Mouse (Mus musculus) neural tube, embryonic 11.5 days (tissue): ENCODE measurements around the gene Ccdc162. TPM values are rescaled to one million over a fixed set of nuclear protein-coding genes. Genes with fewer than 3 reads are reported as not detected.

Source experiments
- ATAC-seq: fragments of 200-750 bp; cut with Nextera tagmentation; 2 replicates; pipeline ENCODE4 v1.8.0; 2017; ENCODE audit warnings: moderate number of reproducible peaks, mild to moderate bottlenecking, moderate TSS enrichment, moderate library complexity; ENCODE audit not compliant: insufficient read depth, low FRiP score, low TSS enrichment
- DNase-seq: peaks from one replicate; pipeline ENCODE4 v3.0.0-alpha.2; 2015; ENCODE audit warnings: low spot score
- H3K27ac ChIP-seq: fragments of 300-500 bp; sonication (generic); 2 replicates; pipeline ENCODE4 v1.5.1; 2014; ENCODE audit warnings: low read depth, mild to moderate bottlenecking, low read length
- H3K27me3 ChIP-seq: fragments of 300-500 bp; sonication (generic); 2 replicates; pipeline ENCODE4 v1.6.1; 2014; ENCODE audit warnings: mild to moderate bottlenecking, low read length, mixed read lengths; ENCODE audit not compliant: control insufficient read depth, insufficient read depth
- H3K36me3 ChIP-seq: fragments of 300-500 bp; sonication (generic); 2 replicates; pipeline ENCODE4 v1.6.1; 2014; ENCODE audit warnings: mild to moderate bottlenecking, low read length, moderate library complexity, mixed read lengths; ENCODE audit not compliant: control insufficient read depth, insufficient read depth
- H3K4me1 ChIP-seq: fragments of 300-500 bp; sonication (generic); 2 replicates; pipeline ENCODE4 v1.6.1; 2014; ENCODE audit warnings: low read length, mixed read lengths; ENCODE audit not compliant: control insufficient read depth, insufficient read depth
- H3K4me2 ChIP-seq: fragments of 300-500 bp; sonication (generic); 2 replicates; pipeline ENCODE4 v1.6.1; 2014; ENCODE audit warnings: low read depth, mild to moderate bottlenecking, moderate library complexity
- H3K4me3 ChIP-seq: fragments of 300-500 bp; sonication (generic); 2 replicates; pipeline ENCODE4 v1.5.1; 2014; ENCODE audit warnings: low read depth, low read length
- H3K9ac ChIP-seq: fragments of 300-500 bp; sonication (generic); 2 replicates; pipeline ENCODE4 v1.6.1; 2014; ENCODE audit warnings: mild to moderate bottlenecking, low read length
- H3K9me3 ChIP-seq: fragments of 300-500 bp; sonication (generic); 2 replicates; pipeline ENCODE4 v1.6.1; 2016; ENCODE audit warnings: low read length; ENCODE audit not compliant: control insufficient read depth
- WGBS: fragments of 180-500 bp; shearing (Covaris S2); extraction: QIAGEN DNeasy Blood & Tissue Kit; methylation state at CpG from one replicate; pipeline ENCODE4 v1.1.7; 2014; 5-methylcytosine and 5-hydroxymethylcytosine counted together
- polyA plus RNA-seq: library from polyadenylated mRNA; unstranded; fragments of >200 nt; fragmentation: Nextera tagmentation; extraction: Ambion mirVana; gene quantifications from 2 replicates; pipeline ENCODE4 v1.2.1, GENCODE M21; 2014

The Ccdc162 gene
- polyA plus RNA-seq, 1 experiment from 2014 or later, result 0.28 TPM

DNA sequence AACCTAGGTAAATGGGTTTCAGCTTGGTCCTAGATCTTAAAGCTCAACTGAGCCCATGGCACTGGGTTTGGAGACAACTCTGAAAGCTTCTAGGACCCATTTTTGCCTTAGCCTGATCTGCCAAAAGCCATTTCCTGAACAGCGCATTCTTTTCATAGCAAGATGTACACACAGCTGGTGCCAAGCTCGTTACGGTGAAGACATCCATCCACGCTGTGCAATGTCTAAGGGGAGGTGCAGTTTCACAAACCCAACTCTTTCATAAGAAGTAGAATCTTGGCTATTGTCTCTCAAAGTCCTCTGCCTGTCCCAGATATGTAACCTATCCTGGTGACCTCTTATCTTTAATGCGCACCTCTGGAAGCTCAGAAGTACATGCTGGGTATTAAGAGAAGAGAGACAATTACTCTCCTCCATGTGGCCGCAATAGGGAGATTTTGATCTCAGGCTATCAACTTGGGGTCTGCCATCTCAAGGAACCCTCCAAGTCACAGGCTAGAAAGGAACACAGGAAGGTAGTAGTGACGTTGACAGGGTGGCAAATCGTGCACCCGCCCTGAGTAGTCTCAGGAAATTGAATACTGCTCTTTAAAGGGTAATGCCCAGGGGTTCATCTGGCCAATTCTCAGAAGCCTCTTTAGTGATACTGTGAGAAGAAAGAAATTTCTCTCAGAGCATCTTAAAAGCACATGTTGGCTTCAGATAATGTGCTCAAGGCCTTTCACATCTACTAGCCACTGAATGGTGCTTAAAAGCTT is 81.0 kb downstream of the Ccdc162 start:
- DNase-seq (no peak), ATAC-seq (no peak)
- H3K36me3 ChIP-seq, result no peaks in the 10 kb centered on the region
- 82% methylated on average over 9 of the region's 9 CpGs for WGBS
- H3K27me3 ChIP-seq, result no peaks in the 10 kb centered on the region
- H3K4me1 ChIP-seq, result no peaks in the 10 kb centered on the region
- no peak overlapping the region for H3K4me2 ChIP-seq
- no peak overlapping the region for H3K27ac ChIP-seq
- no peak overlapping the region for H3K9ac ChIP-seq
- no peak overlapping the region for H3K4me3 ChIP-seq
- no peaks in the 10 kb centered on the region for H3K9me3 ChIP-seq

DNA sequence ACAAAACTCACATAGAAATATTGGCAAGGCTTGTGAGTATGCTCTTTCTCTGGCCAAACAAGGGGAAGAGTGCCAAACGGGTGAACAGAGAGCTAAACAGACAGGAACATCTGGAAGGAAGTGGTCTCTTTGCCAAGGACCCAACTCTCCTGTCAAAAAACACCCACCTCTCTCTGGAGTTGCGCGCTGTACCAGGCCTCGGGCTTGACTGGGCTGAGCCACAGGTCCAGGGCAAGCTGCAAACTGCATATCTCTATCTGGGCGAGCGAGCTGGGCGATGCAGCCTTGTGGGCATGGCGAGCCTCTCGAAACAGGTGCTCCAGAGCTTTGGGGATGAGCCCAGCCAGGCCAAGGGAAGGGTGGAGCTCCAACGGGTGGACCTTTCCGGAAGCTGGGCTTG is 82.6 kb downstream of the Ccdc162 start:
- WGBS, result 93% methylated on average over 11 of the region's 11 CpGs
- H3K27me3 ChIP-seq, result no peaks in the 10 kb centered on the region
- DNase-seq, result no peak
- no peak overlapping the region for H3K4me2 ChIP-seq
- H3K9ac ChIP-seq, result no peak overlapping the region
- H3K9me3 ChIP-seq, result no peaks in the 10 kb centered on the region
- ATAC-seq, result no peak
- H3K4me1 ChIP-seq, result no peaks in the 10 kb centered on the region
- no peak overlapping the region for H3K27ac ChIP-seq
- H3K4me3 ChIP-seq, result no peak overlapping the region
- H3K36me3 ChIP-seq, result no peaks in the 10 kb centered on the region

DNA sequence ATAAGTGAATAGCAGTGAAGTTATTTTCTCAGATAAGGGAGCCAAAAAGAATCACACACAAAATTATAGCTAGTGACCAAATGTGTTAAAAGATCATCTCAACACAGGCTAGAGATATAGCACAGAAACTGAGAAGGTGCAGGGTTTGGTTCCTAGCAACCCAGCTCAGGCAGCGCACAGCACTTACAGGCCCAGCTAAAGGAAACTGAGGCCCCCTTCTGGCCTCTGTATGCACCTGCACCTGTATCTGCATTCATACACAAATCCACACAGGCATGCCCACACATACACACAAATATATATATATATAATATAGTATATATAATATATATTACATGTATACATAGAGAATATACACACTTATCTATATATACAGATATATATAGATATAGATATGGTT is 84.4 kb downstream of the Ccdc162 start:
- H3K4me3 ChIP-seq, result no peak overlapping the region
- H3K4me1 ChIP-seq, result no peaks in the 10 kb centered on the region
- 97% methylated on average over 1 of the region's 1 CpGs for WGBS
- no peak overlapping the region for H3K27ac ChIP-seq
- no peaks in the 10 kb centered on the region for H3K36me3 ChIP-seq
- no peak overlapping the region for H3K9ac ChIP-seq
- no peak for ATAC-seq
- no peak overlapping the region for H3K4me2 ChIP-seq
- no peaks in the 10 kb centered on the region for H3K9me3 ChIP-seq
- no peak for DNase-seq
- H3K27me3 ChIP-seq, result no peaks in the 10 kb centered on the region

DNA sequence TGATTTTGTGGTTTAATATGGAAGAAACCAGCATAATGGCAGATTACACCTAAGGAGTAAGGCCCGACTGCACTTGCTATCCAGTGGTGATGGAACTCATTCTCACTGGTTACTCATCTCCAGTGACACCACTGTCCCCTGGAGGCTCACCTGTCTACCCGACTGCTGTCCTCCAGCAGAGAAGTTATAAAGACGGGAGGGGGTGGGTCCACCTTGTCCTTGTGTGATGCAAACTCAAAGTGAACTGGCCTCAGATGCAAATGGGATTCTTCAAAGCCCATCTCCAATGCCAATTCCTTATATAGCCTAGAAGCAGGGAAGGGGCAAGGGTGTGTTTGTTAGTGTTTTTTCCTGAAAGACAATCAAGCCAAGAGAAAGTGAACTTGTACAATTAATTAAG is 89.4 kb downstream of the Ccdc162 start:
- H3K27me3 ChIP-seq, result no peaks in the 10 kb centered on the region
- H3K4me1 ChIP-seq, result no peaks in the 10 kb centered on the region
- WGBS, result 67% methylated on average over 3 of the region's 3 CpGs
- DNase-seq (no peak), ATAC-seq (no peak)
- H3K4me2 ChIP-seq, result no peak overlapping the region
- no peak overlapping the region for H3K4me3 ChIP-seq
- H3K9ac ChIP-seq, result no peak overlapping the region
- no peaks in the 10 kb centered on the region for H3K9me3 ChIP-seq
- no peak overlapping the region for H3K27ac ChIP-seq
- no peaks in the 10 kb centered on the region for H3K36me3 ChIP-seq

DNA sequence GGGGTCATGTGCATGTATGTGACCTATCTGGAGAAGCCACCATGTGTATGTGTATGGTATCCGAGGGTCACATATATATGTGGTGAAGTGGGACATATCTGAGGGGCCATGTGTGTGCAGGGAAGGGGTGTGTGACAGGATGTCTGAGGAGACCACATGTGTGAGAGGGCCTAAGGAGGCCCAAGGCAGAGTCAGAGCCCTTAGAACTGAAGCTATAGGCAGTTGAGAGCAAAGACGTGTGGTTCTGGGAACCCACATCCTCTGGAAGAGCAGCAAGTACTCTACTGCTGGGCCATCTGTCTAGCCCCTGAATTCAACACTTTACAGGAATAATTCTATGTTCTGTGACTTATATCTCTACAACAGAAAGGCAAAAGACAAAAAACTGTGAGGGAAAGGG is 96.4 kb downstream of the Ccdc162 start:
- 92% methylated on average over 2 of the region's 2 CpGs for WGBS
- H3K36me3 ChIP-seq, result no peaks in the 10 kb centered on the region
- DNase-seq (no peak), ATAC-seq (no peak)
- no peak overlapping the region for H3K4me3 ChIP-seq
- no peaks in the 10 kb centered on the region for H3K27me3 ChIP-seq
- H3K4me2 ChIP-seq, result no peak overlapping the region
- H3K27ac ChIP-seq, result no peak overlapping the region
- H3K9ac ChIP-seq, result no peak overlapping the region
- H3K4me1 ChIP-seq, result no peaks in the 10 kb centered on the region
- no peaks in the 10 kb centered on the region for H3K9me3 ChIP-seq

DNA sequence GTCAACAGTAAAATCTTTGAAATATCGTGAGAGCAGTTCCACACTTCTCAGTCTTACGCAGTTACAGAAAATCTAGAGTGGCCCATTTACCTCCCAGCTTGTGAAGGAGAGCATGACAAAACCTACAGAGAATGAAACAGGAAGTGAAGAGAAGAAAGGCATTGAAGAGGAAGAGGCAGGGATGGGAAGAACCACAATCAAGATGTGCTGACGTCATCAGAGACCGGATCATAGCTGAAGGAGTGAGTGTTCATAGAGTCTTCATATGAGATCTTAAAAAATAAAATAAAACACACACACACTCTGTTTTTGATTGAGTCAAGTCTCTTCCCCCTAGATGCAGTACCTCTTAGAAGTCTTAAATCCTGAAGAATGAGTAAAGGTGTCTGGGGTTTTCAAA is 100.9 kb downstream of the Ccdc162 start:
- ATAC-seq, result no peak
- no peaks in the 10 kb centered on the region for H3K4me1 ChIP-seq
- 90% methylated on average over 4 of the region's 4 CpGs for WGBS

DNA sequence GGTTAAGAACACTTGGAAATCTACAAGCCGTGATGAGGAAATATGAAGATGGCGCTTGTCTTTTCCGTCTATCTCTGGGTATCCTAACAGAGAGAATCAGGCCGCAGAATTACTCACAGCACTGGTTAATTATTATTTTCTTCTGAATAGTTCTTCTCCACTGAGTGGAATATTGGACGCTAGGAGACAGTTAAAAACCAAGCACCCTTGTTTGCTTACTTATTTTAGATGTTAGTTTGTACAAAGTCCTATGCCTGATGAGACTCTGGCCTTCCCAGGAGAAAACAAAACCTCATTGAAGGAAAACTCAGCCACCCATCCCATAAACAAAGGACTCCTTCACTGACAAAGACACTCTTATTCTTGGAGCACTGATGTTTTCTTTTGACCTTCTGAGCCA is 104.5 kb downstream of the Ccdc162 start:
- Histone ChIP-seq H3K9ac (no peak overlapping the region), H3K4me2 (no peak overlapping the region), H3K9me3 (no peaks in the 10 kb centered on the region), H3K27me3 (no peaks in the 10 kb centered on the region), H3K4me3 (no peak overlapping the region), H3K36me3 (no peaks in the 10 kb centered on the region), H3K4me1 (no peaks in the 10 kb centered on the region), H3K27ac (no peak overlapping the region)
- ATAC-seq (no peak), DNase-seq (no peak)
- WGBS, result 82% methylated on average over 5 of the region's 5 CpGs

More for the DNA sequence above, 100.9 kb downstream of the Ccdc162 start:
- H3K4me3 ChIP-seq, result no peak overlapping the region
- H3K9me3 ChIP-seq, result no peaks in the 10 kb centered on the region
- DNase-seq, result no peak
- no peak overlapping the region for H3K27ac ChIP-seq
- no peak overlapping the region for H3K4me2 ChIP-seq
- no peak overlapping the region for H3K9ac ChIP-seq
- no peaks in the 10 kb centered on the region for H3K27me3 ChIP-seq
- no peaks in the 10 kb centered on the region for H3K36me3 ChIP-seq

DNA sequence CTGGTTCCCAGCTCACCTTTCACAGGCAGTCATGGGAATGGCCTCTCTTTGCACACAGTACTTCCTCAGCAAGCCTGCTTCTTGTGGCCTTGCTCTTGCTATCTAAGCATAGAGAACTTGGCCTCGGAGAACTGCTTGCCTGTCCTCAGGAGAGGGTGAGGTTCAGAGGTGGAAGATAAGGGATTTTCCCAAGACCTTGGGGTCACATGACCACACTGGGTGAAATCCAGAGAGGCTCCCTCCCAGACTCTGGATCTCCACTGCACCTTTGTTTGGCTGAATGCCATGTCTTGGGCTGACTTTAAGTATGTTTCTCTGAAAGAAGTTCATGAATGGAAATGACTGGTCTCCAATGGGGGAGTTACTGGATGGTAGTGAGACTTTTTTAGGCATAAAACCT is 107.0 kb downstream of the Ccdc162 start:
- Histone ChIP-seq H3K4me3 (no peak overlapping the region), H3K4me2 (no peak overlapping the region), H3K9me3 (no peaks in the 10 kb centered on the region), H3K4me1 (no peaks in the 10 kb centered on the region), H3K9ac (no peak overlapping the region), H3K36me3 (no peaks in the 10 kb centered on the region), H3K27me3 (no peaks in the 10 kb centered on the region), H3K27ac (no peak overlapping the region)
- ATAC-seq (no peak), DNase-seq (no peak)
- 93% methylated on average over 1 of the region's 1 CpGs for WGBS

DNA sequence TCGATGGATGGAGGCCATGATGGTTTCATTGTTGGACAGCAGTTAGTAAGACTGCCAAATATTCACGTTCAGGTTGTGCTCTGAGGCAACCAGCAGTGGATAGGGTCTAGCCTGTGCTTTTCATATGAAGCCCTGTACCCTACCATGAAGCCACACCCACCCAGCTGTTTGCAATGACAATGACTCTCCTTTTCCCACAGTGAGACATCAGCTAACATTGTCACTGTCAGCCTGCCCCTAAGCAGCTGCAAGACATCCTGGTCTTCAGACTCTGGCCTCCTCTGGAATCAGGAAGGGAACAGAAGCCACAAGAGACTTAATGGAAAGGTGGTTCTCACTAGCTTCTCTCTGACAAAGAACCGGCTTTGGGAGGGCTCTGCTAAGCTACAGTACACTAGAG is 107.9 kb downstream of the Ccdc162 start:
- ATAC-seq (no peak), DNase-seq (no peak)
- no peak overlapping the region for H3K27ac ChIP-seq
- no peak overlapping the region for H3K4me2 ChIP-seq
- WGBS, result 86% methylated on average over 3 of the region's 3 CpGs
- H3K9me3 ChIP-seq, result no peaks in the 10 kb centered on the region
- H3K27me3 ChIP-seq, result no peaks in the 10 kb centered on the region
- no peak overlapping the region for H3K4me3 ChIP-seq
- no peak overlapping the region for H3K9ac ChIP-seq
- no peaks in the 10 kb centered on the region for H3K4me1 ChIP-seq
- no peaks in the 10 kb centered on the region for H3K36me3 ChIP-seq
